Mouse (Mus musculus) T-helper 2 cell (primary cell): ENCODE data around the gene Golgb1.

Experiments
- in situ Hi-C: fragments of 300-600 bp; cut with MboI, MseI; formaldehyde crosslinking; loops from one replicate; pipeline ENCODE4 v1.15.1; 2025; ENCODE audit warnings: high pct_unique_total_duplicates

The Golgb1 gene

GRCm38 (mm10) chr16:36918505-36918904 lies 43.6 kb downstream of the Golgb1 start:
- in situ Hi-C loops, result no loop called here

DNA sequence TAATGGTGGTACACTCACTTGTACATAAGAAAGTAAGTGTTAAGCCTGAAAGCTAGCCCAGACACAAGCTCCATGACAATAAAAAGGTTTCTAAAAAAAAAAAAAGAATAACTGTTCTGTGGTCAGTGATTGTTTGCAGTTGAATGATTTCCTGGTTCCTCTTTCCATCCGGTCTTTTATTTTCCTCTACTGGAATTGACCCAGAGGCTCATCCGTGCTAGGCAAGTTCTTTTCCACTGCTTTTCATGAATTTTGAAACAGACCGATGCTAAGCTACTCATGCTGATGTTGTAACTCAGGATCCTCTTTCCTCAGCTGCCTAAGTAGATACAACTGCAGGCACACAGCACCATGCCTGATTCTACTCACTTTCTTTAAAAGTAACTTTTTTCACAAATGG lies 45.5 kb downstream of the Golgb1 start:
- in situ Hi-C loops, result no loop called here

DNA sequence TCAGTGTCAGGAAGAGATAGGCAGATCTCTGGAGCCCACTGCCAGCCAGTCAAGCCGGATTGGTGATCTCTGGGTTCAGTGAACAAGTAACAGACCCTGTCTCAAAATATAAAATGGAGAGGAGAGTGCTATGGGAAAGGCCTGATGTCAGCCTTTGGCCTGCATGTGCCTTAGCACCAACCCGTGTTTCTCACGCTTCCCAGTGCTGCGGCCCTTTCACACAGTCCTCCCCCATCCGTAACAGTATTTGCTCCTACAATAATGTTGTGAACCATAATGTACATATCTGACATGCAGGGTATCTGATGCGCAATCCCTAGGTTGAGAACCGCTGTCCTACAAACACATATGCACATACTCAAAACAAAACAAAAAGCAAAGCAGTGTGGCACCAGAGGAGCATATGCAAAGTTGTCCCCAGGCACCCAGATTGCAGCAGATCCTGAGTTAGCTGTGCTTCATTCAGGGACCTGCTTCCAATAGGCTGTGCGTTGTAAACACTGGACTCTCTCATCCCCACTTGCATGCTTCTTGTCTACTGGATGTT lies 46.2 kb downstream of the Golgb1 start:
- in situ Hi-C loops, result no loop called here

- in situ Hi-C loops, result no loop called here
Observed at GRCm38 (mm10) chr16:36921980-36922379, 47.0 kb downstream of the Golgb1 start.

DNA sequence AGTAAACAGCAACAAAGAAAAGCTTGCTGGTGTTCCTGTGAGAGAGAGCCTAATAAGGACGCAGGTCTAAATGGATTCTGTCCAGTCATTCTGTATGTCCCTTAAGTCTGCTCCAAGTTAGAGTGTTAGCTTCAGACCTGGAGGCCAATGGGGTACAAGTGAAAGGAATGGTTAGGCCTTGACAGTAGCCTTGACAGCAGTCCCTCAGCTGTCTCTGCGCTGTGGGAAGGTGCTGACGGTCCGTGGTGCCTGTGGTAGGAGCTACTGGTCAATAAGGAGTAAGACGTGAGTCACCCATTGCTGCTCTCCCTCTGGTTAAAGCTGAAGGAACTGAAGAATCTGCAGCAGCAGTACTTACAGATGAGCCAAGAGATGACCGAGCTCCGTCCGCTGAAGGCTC lies 49.4 kb downstream of the Golgb1 start:
- in situ Hi-C loops, result no loop called here

GRCm38 (mm10) chr16:36925351-36925750 lies 50.4 kb downstream of the Golgb1 start:
- in situ Hi-C loops, result loop anchor here (5.0 to 25.0 kb wide), 3 partner anchors 43 to 1612 kb away; partner anchors contain the start of genes Dirc2 and Hspbap1

- in situ Hi-C loops, result loop anchor here (5.0 to 25.0 kb wide), 3 partner anchors 43 to 1612 kb away; partner anchors contain the start of genes Dirc2 and Hspbap1
Observed at GRCm38 (mm10) chr16:36925797-36926196, 50.9 kb downstream of the Golgb1 start.

DNA sequence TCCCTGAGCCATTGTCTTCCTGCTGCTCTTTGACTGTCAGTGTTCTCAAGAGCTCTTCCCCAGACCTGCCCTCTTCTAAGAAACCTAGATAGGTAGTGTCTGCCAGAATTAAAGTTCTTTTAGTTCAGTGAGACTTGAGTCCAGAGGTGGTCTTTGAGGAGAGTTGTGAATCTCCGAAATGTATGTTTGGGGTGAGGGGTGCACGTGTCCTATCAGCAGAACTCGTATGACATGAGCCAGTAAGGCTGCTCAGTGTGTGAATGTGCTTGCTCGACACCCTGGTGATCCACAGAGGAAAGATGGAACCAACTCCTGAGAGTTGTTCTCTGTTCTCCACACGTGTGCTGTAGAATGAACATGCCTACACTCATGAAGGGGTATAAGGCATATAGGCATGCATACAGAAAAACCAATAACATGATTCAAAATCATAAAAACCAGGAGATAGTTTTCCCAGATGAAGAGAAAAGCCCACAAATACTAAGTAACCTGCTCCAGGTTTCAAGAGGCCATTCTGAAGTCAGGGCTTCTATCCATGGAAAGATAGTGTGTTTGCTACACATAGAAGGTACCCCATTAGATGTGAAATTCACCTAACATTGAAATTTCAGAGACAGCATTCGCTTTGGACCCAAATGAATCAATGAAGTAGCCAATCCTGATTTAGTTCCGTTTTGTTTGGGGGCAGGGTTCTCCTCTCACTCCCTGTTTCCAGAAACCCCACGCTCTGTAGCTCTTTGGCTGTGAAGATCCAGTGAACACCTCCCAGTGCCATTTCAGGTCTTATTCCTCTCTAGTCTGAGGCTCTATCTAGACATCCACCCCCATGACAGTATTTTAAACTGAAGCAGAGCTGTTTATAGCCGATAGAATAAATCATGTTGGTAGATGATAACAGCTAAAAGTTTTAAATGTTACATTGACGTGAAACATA lies 51.8 kb downstream of the Golgb1 start:
- in situ Hi-C loops, result loop anchor here (5.0 to 25.0 kb wide), 3 partner anchors 44 to 1611 kb away; partner anchors contain the start of genes Dirc2 and Hspbap1

GRCm38 (mm10) chr16:36927495-36928105 lies 52.7 kb downstream of the Golgb1 start:
- in situ Hi-C loops, result loop anchor here (5.0 to 25.0 kb wide), 3 partner anchors 45 to 1610 kb away; partner anchors contain the start of genes Dirc2 and Hspbap1

GRCm38 (mm10) chr16:36928106-36928500 lies 53.2 kb downstream of the Golgb1 start:
- in situ Hi-C loops, result loop anchor here (5.0 to 25.0 kb wide), 3 partner anchors 46 to 1609 kb away; partner anchors contain the start of genes Dirc2 and Hspbap1

DNA sequence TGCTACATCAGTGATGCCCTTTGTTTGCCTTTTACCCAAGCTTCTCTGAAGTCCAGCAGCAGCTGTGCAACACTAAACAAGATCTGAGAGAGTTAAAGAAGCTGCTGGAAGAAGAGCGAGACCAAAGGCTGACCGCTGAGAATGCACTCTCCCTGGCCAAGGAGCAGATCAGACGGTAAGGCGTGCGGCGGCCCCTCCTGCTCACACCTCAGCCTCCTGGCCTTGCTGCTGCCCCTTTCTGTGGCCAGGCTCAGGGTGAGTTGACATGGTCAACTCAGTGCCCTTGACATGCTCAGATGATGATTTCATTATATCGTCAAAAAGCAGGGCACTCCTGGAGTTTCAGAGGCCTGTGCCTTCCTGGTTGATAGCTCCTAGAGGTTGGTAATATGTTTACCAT lies 54.3 kb downstream of the Golgb1 start:
- in situ Hi-C loops, result loop anchor here (5.0 to 25.0 kb wide), 3 partner anchors 47 to 1608 kb away; partner anchors contain the start of genes Dirc2 and Hspbap1

DNA sequence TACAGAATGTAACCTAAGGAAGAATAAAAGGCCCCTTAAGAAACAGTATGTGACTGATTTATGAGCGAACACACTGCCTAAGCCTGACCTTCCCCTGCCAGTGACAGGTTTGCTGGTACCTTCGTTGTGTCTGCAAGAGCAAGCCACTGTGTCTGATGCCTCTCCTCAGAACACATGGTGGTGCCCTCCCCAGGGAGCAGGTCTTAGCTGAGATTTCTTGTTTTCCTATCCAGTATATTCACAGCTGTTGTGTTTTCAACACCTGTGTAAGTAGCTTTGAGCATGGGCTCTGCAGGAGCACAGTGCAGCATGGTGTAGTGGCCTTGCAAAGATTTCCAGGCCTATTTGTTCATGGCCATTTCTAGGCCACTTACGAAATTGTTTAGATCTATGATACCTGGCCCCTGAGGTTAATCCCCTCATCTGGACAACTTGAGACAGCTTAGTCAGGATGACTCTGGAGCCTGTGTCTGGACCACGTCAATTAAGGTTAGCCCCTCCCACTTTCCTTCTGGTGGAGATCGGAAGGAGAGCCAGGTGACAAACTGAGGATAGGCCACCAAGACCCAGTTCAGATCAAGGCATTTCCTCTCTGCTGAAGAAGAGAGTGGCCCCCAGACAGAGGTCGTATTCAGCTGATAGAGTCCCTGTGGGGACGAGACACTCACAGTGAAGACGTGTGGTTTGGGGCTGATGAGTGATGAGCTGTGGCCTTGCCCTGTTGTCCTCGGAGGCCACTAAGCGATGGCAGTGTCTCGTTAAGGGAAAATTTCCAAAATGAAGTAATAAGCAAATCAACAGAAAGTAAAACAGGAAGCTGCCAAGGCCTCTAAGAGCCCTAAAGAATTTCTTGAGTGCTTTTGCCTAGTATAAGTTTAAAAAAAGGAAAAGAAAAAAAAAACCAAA lies 55.5 kb downstream of the Golgb1 start:
- in situ Hi-C loops, result loop anchor here (25.0 kb wide), 2 partner anchors 1168 to 1607 kb away; partner anchors contain the start of genes Dirc2 and Hspbap1

- in situ Hi-C loops, result loop anchor here (25.0 kb wide), 2 partner anchors 1169 to 1606 kb away; partner anchors contain the start of genes Dirc2 and Hspbap1
Observed at GRCm38 (mm10) chr16:36931381-36931780, 56.4 kb downstream of the Golgb1 start.

DNA sequence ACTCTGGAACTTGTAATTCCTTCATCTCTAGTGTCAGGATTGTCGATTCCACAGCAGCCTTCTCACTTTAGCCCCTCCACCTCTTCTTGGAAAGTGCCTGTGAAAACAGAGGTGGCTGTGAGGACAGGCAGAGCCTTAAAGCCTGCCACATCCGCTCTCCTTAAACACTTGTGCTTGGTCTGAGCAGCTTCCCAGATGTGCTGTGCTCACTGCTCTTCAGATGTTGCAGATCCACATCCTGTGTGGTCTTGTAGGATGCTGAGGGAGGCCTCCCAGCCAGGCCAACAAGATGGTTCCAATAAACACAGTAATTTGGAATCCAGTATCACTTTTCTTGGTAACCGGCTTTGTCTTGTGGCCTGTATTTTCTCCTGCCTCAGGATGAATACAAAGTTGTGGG lies 57.0 kb downstream of the Golgb1 start:
- in situ Hi-C loops, result loop anchor here (25.0 kb wide), 2 partner anchors 1170 to 1605 kb away; partner anchors contain the start of genes Dirc2 and Hspbap1

DNA sequence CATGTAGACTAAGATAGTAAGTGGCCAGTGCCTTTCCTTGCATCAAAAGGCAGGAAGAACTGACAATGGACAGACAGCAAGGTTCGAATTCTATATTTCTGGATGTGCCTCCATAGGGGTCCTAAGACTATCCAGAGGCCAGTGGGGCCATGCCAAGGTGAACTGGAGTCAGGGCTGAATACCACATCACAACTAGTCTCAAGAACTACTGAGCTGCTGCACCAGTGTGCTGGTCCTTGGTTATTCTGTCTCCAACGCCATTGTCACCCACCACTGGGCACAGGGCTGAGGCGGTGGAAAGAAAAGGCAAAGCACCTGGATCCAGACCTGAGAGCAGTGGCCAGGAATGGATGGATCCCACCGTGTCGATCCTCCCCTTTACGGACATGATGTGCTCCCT lies 57.6 kb downstream of the Golgb1 start:
- in situ Hi-C loops, result loop anchor here (25.0 kb wide), 2 partner anchors 1170 to 1605 kb away; partner anchors contain the start of genes Dirc2 and Hspbap1

DNA sequence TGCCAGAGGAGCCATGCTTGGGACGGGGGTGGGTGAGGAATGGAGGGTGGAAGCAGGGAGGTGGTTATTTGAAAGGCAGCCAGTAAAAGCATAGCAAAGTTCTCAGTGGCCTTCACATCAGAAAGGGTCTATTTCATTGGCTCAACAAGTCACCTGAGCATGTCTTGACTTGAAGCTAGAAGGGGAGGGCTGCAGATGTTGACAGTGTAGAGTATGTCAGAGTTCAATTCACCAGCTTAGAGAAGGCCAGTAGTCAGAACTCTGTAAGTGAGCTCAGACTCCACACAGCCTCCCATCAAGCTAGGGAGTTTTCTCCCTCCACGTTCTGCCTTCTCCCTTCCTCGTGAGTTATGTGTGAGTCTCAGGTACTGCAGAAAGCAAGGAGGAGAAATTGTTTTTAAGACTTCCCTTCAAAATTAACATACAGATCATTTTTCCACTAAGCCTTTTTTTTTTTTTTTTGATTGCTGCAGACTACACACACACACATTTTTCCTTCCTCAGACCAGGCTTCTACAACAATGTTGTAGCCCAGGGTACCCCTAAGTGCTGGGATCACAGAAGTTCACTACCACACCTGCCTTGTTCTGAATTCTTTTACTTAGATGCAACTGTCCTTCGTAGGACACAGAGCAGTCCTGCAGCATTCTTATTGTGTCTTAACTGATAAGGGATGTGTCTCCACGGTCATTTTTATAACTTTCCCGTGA lies 59.3 kb downstream of the Golgb1 start:
- in situ Hi-C loops, result loop anchor here (25.0 kb wide), 2 partner anchors 1172 to 1603 kb away; partner anchors contain the start of genes Dirc2 and Hspbap1

GRCm38 (mm10) chr16:36934841-36935620 lies 60.1 kb downstream of the Golgb1 start, which contains the start of gene Hcls1:
TSS of gene Hcls1 (plus strand) at chr16:36934983.
- in situ Hi-C loops, result loop anchor here (25.0 kb wide), 2 partner anchors 1173 to 1602 kb away; partner anchors contain the start of genes Dirc2 and Hspbap1

DNA sequence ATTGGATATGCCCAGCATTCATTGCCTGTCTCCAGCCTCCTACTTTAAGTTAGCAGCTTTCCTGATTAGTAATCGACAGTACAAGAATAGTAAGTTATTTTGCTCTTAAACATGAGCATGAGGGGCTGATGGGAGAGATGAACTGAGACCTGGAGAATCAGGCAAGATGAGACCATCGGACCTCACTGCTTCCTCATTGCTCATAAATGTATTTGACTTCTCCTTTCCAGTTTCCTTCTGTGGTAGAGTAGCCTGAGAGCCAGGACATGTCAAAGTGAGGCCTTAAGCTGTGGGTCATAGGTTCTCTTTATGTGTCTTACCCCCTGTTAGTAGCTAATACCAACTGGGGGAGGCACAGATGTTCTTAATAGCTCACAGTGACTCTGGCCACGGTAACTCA lies 60.9 kb downstream of the Golgb1 start:
- in situ Hi-C loops, result loop anchor here (25.0 kb wide), 2 partner anchors 1174 to 1601 kb away; partner anchors contain the start of genes Dirc2 and Hspbap1
